Mouse (Mus musculus) MEL (cell line): Measurements from ENCODE around the gene Synrg. TPM values are rescaled to one million over a fixed set of nuclear protein-coding genes. Genes with fewer than 3 reads are reported as not detected.

ENCODE experiments used
- DNase-seq: peaks from one replicate; pipeline ENCODE4 v3.0.0; 2011; ENCODE audit warnings: low read depth, low spot score
- H3K27ac ChIP-seq: 2 replicates; pipeline ENCODE4 v1.5.1; 2012; ENCODE audit warnings: low read depth, mild to moderate bottlenecking, control low read depth, low read length, moderate library complexity; ENCODE audit not compliant: control insufficient read depth
- H3K27me3 ChIP-seq, 2 experiments: fragments of 150-350 bp in 1 of 2; sonication (generic) in 1 of 2; 2 replicates each; pipeline ENCODE4 v1.6.1; 2012; ENCODE audit warnings: low read length in 2 of 2, mild to moderate bottlenecking in 2 of 2, improper control_type of control experiment in 1 of 2, moderate library complexity in 1 of 2; ENCODE audit not compliant: insufficient read depth in 2 of 2, control insufficient read depth in 1 of 2
- H3K36me3 ChIP-seq, 2 experiments: 2 replicates each; pipeline ENCODE4 v1.6.1; 2012 to 2014; ENCODE audit warnings: low read length in 2 of 2, improper control_type of control experiment in 1 of 2, inconsistent platforms in 1 of 2, mild to moderate bottlenecking in 1 of 2; ENCODE audit not compliant: insufficient read depth in 2 of 2, control insufficient read depth in 1 of 2
- H3K4me1 ChIP-seq, 2 experiments: fragments of 150-350 bp in 1 of 2; sonication (generic) in 1 of 2; 2 replicates each; pipeline ENCODE4 v1.6.1; 2012; ENCODE audit warnings: low read length in 2 of 2, improper control_type of control experiment in 1 of 2, mild to moderate bottlenecking in 1 of 2; ENCODE audit not compliant: insufficient read depth in 2 of 2, control insufficient read depth in 1 of 2
- H3K4me3 ChIP-seq, 2 experiments: fragments of 150-350 bp in 1 of 2; sonication (generic) in 1 of 2; 2 replicates each; pipeline ENCODE4 v1.5.1; 2012; ENCODE audit warnings: low read depth in 2 of 2, low read length in 2 of 2, mild to moderate bottlenecking in 2 of 2, moderate library complexity in 2 of 2, control low read depth in 1 of 2, improper control_type of control experiment in 1 of 2; ENCODE audit not compliant: control insufficient read depth in 1 of 2, insufficient read depth in 1 of 2
- H3K79me2 ChIP-seq: 2 replicates; pipeline ENCODE4 v1.6.1; 2012; ENCODE audit warnings: mild to moderate bottlenecking, low read length, moderate library complexity; ENCODE audit not compliant: control insufficient read depth, poor library complexity, insufficient read depth
- H3K9ac ChIP-seq: 2 replicates; pipeline ENCODE4 v1.6.1; 2012; ENCODE audit warnings: low read depth, mild to moderate bottlenecking, control low read depth, low read length, moderate library complexity; ENCODE audit not compliant: control insufficient read depth, poor library complexity, severe bottlenecking
- H3K9me3 ChIP-seq: fragments of 150-350 bp; sonication (generic); replicated peaks from 2 replicates; pipeline ENCODE4 v1.6.1; 2012; ENCODE audit warnings: mild to moderate bottlenecking, low read length, improper control_type of control experiment, moderate library complexity; ENCODE audit not compliant: insufficient read depth
- BHLHE40 ChIP-seq: IDR thresholded peaks from 2 replicates; pipeline ENCODE4 v1.6.1; 2012; ENCODE audit warnings: low read depth, mild to moderate bottlenecking, inconsistent platforms, low read length, improper control_type of control experiment, borderline replicate concordance
- CHD1 ChIP-seq: IDR thresholded peaks from 2 replicates; pipeline ENCODE4 v1.6.1; 2012; ENCODE audit warnings: low read depth, mild to moderate bottlenecking, inconsistent platforms, low read length, improper control_type of control experiment
- EP300 ChIP-seq, 2 experiments: IDR thresholded peaks; 2 replicates each; pipeline ENCODE4 v1.6.1; 2011; ENCODE audit warnings: improper control_type of control experiment in 2 of 2, low read length in 2 of 2, low read depth in 1 of 2, mild to moderate bottlenecking in 1 of 2
- GATA1 ChIP-seq: IDR thresholded peaks from 2 replicates; pipeline ENCODE4 v1.6.1; 2011; ENCODE audit warnings: low read depth, low read length, improper control_type of control experiment
- HCFC1 ChIP-seq: IDR thresholded peaks from 2 replicates; pipeline ENCODE4 v1.6.1; 2012; ENCODE audit warnings: low read depth, mild to moderate bottlenecking, inconsistent platforms, low read length, improper control_type of control experiment, moderate library complexity
- KAT2A ChIP-seq: conservative IDR thresholded peaks from 2 replicates; pipeline ENCODE4 v1.6.1; 2012; ENCODE audit warnings: low read depth, low read length, improper control_type of control experiment, inconsistent platforms
- MEF2A ChIP-seq: IDR thresholded peaks from 2 replicates; pipeline ENCODE4 v1.6.1; 2014; ENCODE audit warnings: low read depth, mild to moderate bottlenecking, inconsistent platforms, low read length, improper control_type of control experiment; ENCODE audit not compliant: poor library complexity, insufficient replicate concordance, severe bottlenecking; ENCODE audit errors: extremely low read depth
- MXI1 ChIP-seq: IDR thresholded peaks from 2 replicates; pipeline ENCODE4 v1.6.1; 2011; ENCODE audit warnings: mild to moderate bottlenecking, low read depth, low read length, improper control_type of control experiment
- MYC ChIP-seq: IDR thresholded peaks from 2 replicates; pipeline ENCODE4 v1.6.1; 2011; ENCODE audit warnings: low read depth, mild to moderate bottlenecking, low read length, improper control_type of control experiment, moderate library complexity
- NELFE ChIP-seq: IDR thresholded peaks from 2 replicates; pipeline ENCODE4 v1.6.1; 2011; ENCODE audit warnings: low read depth, low read length, improper control_type of control experiment
- NRF1 ChIP-seq: IDR thresholded peaks from 2 replicates; pipeline ENCODE4 v1.6.1; 2014; ENCODE audit warnings: low read depth, mild to moderate bottlenecking, inconsistent platforms, low read length, improper control_type of control experiment, moderate library complexity; ENCODE audit not compliant: poor library complexity, insufficient read depth, severe bottlenecking
- POLR2AphosphoS5 ChIP-seq: IDR thresholded peaks from 2 replicates; pipeline ENCODE4 v1.6.1; 2012; ENCODE audit warnings: low read depth, borderline replicate concordance, mild to moderate bottlenecking, inconsistent platforms, low read length, moderate library complexity, mixed read lengths
- TBP ChIP-seq: IDR thresholded peaks from 2 replicates; pipeline ENCODE4 v1.8.0; 2011; ENCODE audit warnings: low read depth, low read length, improper control_type of control experiment
- polyA plus RNA-seq, 2 experiments: library from polyadenylated mRNA; stranded (reverse) in 1 of 2; unstranded in 1 of 2; fragments of >175 nt in 1 of 2; fragments of >200 nt in 1 of 2; gene quantifications; 2 replicates each; pipeline versions ENCODE4 v1.2.1 to v1.2.4; 2012; ENCODE audit warnings: low replicate concordance in 2 of 2, low read depth in 1 of 2; ENCODE audit not compliant: insufficient read length in 2 of 2, insufficient read depth in 1 of 2, missing spikeins in 1 of 2
- total RNA-seq: library from RNA; depleted of rRNA; stranded (reverse); fragments of 300-350 nt; gene quantifications from 2 replicates; pipeline ENCODE4 v1.2.3, GENCODE M21; 2012; rRNA removed

Gene Synrg
- total and polyA plus RNA-seq, 3 experiments, result 24.7 to 75.3 (median 26.4) TPM

GRCm38 (mm10) chr11:84090572-84090971 is 126.3 kb downstream of the Synrg start:
- DNase-seq, result no peak
- no peak overlapping the region for H3K27ac ChIP-seq
- no peaks in the 10 kb centered on the region for H3K4me1 ChIP-seq
- H3K27me3 ChIP-seq, result no peaks in the 10 kb centered on the region
- H3K4me3 ChIP-seq, result no peak overlapping the region
- no peaks in the 10 kb centered on the region for H3K79me2 ChIP-seq
- peaks cover 0 to 20% of the 10 kb centered on the region in 2 experiments; a peak in 2 of 4 replicates for H3K36me3 ChIP-seq
- no peak for TF ChIP-seq MXI1
- TF ChIP-seq NRF1, result no peak
- TF ChIP-seq BHLHE40, result no peak
- TF ChIP-seq NELFE, result no peak
- no peak for TF ChIP-seq POLR2AphosphoS5
- TF ChIP-seq CHD1, result no peak
- TF ChIP-seq GATA1, result no peak
- no peak for TF ChIP-seq HCFC1
- TF ChIP-seq EP300 (IDR thresholded peaks at IDR 0.05; ENCODE audit: low read depth in 1 of 2, low read length in 2 of 2), result no peak
- no peak for TF ChIP-seq MEF2A
- TF ChIP-seq KAT2A, result no peak
- no peak for TF ChIP-seq MYC
- no peak for TF ChIP-seq TBP
- TF ChIP-seq, all 39 proteins: peak for 0
- no peak overlapping the region for H3K9ac ChIP-seq
- no peaks in the 10 kb centered on the region for H3K9me3 ChIP-seq

Other genes with a start within 250 kb of the Synrg start
- not detected in 2 replicates for gene Wfdc21, start 217.5 kb upstream of the Synrg start, total RNA-seq
- not detected for gene Wfdc21, start 217.5 kb upstream of the Synrg start, polyA plus RNA-seq
- 17.3 and 17.7 TPM in 2 replicates for gene Heatr6, start 210.7 kb upstream of the Synrg start, total RNA-seq
- gene Heatr6, start 210.7 kb upstream of the Synrg start, polyA plus RNA-seq, result 10 to 100 TPM in 1 of 2 experiments, not detected in 1; 21.2 TPM
- gene Hnf1b, start 114.4 kb upstream of the Synrg start, total RNA-seq, result not detected in 2 replicates
- gene Hnf1b, start 114.4 kb upstream of the Synrg start, polyA plus RNA-seq, result not detected
- gene Ddx52, start 22.4 kb upstream of the Synrg start, total RNA-seq, result 57.0 and 58.6 TPM in 2 replicates
- gene Ddx52, start 22.4 kb upstream of the Synrg start, polyA plus RNA-seq, result 10 to 100 TPM in 1 of 2 experiments, not detected in 1; 48.2 TPM
- 6.6 and 7.9 TPM in 2 replicates for gene Dusp14, start 104.8 kb downstream of the Synrg start, total RNA-seq
- gene Dusp14, start 104.8 kb downstream of the Synrg start, polyA plus RNA-seq, result 1 to 10 TPM in 1 of 2 experiments, not detected in 1; 9.7 TPM
- 32.3 and 37.8 TPM in 2 replicates for gene Tada2a, start 165.2 kb downstream of the Synrg start, total RNA-seq
- 10 to 100 TPM in 1 of 2 experiments, not detected in 1; 35.9 TPM for gene Tada2a, start 165.2 kb downstream of the Synrg start, polyA plus RNA-seq
- gene Acaca, start 165.2 kb downstream of the Synrg start, total RNA-seq, result 52.0 and 61.5 TPM in 2 replicates
- gene Acaca, start 165.2 kb downstream of the Synrg start, polyA plus RNA-seq, result 10 to 100 TPM; 32.0 to 33.9 TPM
- gene Gm11437, start 203.0 kb downstream of the Synrg start, total RNA-seq, result not detected in 2 replicates
- not detected for gene Gm11437, start 203.0 kb downstream of the Synrg start, polyA plus RNA-seq